Mouse (Mus musculus) G1E (cell line): ENCODE data around the gene Prim1.

ENCODE experiments used
- CTCF ChIP-seq: IDR thresholded peaks from 2 replicates; pipeline ENCODE4 v1.5.1; 2012; ENCODE audit warnings: low read depth, low read length, inconsistent platforms, mixed read lengths
- POLR2AphosphoS5 ChIP-seq: IDR thresholded peaks from 2 replicates; pipeline ENCODE4 v1.6.1; 2012; ENCODE audit warnings: low read depth, low read length, inconsistent platforms; ENCODE audit not compliant: insufficient replicate concordance

DNA sequence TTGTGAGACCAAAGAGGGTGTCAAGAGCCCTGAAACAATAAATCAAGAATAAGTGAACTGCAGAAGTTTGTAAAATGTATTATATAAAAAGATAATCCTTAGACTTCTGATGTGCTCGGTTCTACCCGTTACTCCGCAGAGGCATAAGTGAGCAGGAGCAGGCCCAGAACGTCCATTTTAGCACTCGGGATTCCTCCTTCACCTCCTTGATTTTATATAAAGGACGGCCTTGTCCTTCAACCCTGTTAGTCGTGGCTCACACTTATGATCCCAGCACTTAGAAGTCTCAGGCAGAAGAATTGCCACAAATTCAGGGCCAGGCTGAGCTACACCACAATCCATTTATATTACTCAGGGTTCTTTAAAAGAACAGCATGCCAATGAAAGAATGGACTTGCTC lies 15.0 kb downstream of the Prim1 start:
- no peak for TF ChIP-seq CTCF
- TF ChIP-seq POLR2AphosphoS5: no peak
